Mouse (Mus musculus) gastrocnemius, postnatal 10 days (tissue): ENCODE data around the gene March9. TPM values are rescaled to one million over a fixed set of nuclear protein-coding genes. Genes with fewer than 3 reads are reported as not detected.
A peak's percentile ranks its signal among the peaks of the same experiment; 100 is the strongest.
"Not testable (repeated sequence)": the region's sequence is repeated elsewhere in the genome, so short reads cannot be mapped to it uniquely, and the experiment has no call there.

Source experiments
- DNase-seq: peaks from one replicate; pipeline ENCODE4 v3.0.0; 2021; ENCODE audit warnings: mixed read lengths
- total RNA-seq, 2 experiments: library from RNA; stranded (reverse); gene quantifications; 2 replicates each; pipeline ENCODE4 v1.2.3; 2021

The March9 gene
- total RNA-seq, 2 experiments from 2014 or later: 1.1 to 2.0 TPM

- DNase-seq: no peak
Measured at GRCm38 (mm10) chr10:127062503-127062902, 2.5 kb upstream of the March9 start.

- not testable (repeated sequence) for DNase-seq
Measured at GRCm38 (mm10) chr10:127062101-127062500, 2.1 kb upstream of the March9 start.

- DNase-seq: no peak
Measured at GRCm38 (mm10) chr10:127061513-127061912, 1.5 kb upstream of the March9 start.

GRCm38 (mm10) chr10:127061085-127061484 lies 1.1 kb upstream of the March9 start:
- no peak for DNase-seq

GRCm38 (mm10) chr10:127059174-127059967 lies 613 bp downstream of the March9 start:
- no peak for DNase-seq

GRCm38 (mm10) chr10:127058708-127059107 lies 1.3 kb downstream of the March9 start:
- DNase-seq: no peak

- peak; percentile 79 for DNase-seq
Measured at GRCm38 (mm10) chr10:127058161-127058560, 1.8 kb downstream of the March9 start.

- DNase-seq: no peak
Measured at GRCm38 (mm10) chr10:127056490-127056889, 3.5 kb downstream of the March9 start.

- DNase-seq: no peak
Measured at GRCm38 (mm10) chr10:127055406-127055805, 4.6 kb downstream of the March9 start.

- no peak for DNase-seq
Measured at GRCm38 (mm10) chr10:127054646-127055045, 5.3 kb downstream of the March9 start.

GRCm38 (mm10) chr10:127050119-127050474 lies 9.9 kb downstream of the March9 start:
- DNase-seq: no peak

- DNase-seq: no peak
Measured at GRCm38 (mm10) chr10:127049395-127050118, 10.4 kb downstream of the March9 start.

GRCm38 (mm10) chr10:127048608-127049394 lies 11.2 kb downstream of the March9 start:
- DNase-seq: no peak

GRCm38 (mm10) chr10:127047954-127048353 lies 12.0 kb downstream of the March9 start, which contains the start of gene Cyp27b1:
Gene Cyp27b1, plus strand, starts transcription at chr10:127048250.
- no peak for DNase-seq

GRCm38 (mm10) chr10:127043187-127043586 lies 16.8 kb downstream of the March9 start:
- DNase-seq: no peak

- no peak for DNase-seq
Measured at GRCm38 (mm10) chr10:127042468-127043115, 17.4 kb downstream of the March9 start.

- DNase-seq: peak; percentile 92
Measured at GRCm38 (mm10) chr10:127041774-127042338, 18.1 kb downstream of the March9 start.

GRCm38 (mm10) chr10:127041274-127041766 lies 18.7 kb downstream of the March9 start, which contains the start of the genes Mettl1 and Eef1akmt3:
Gene Mettl1, plus strand, starts transcription at chr10:127041414.
Gene Eef1akmt3, minus strand, starts transcription at chr10:127041513.
- peak; percentile 50 for DNase-seq

- no peak for DNase-seq
Measured at GRCm38 (mm10) chr10:127040569-127041214, 19.3 kb downstream of the March9 start.

GRCm38 (mm10) chr10:127037641-127038040 lies 22.3 kb downstream of the March9 start:
- DNase-seq: no peak

- no peak for DNase-seq
Measured at GRCm38 (mm10) chr10:127036273-127036672, 23.7 kb downstream of the March9 start.
